Mouse (Mus musculus): ENCODE measurements around the gene Dnttip1.

- TF ChIP-seq POLR2A (IDR thresholded peaks at IDR 0.05; ENCODE audit: extremely low read depth, insufficient read depth, low read length) (no peak), CTCF (IDR thresholded peaks at IDR 0.05; ENCODE audit: extremely low read depth, insufficient read depth, low read length) (no peak)
Observed at GRCm38 (mm10) chr2:164715005-164715404, 30.8 kb upstream of the Dnttip1 start, which contains the start of gene Spint5.

Measured in cortical plate, adult 2 months (tissue).